Mouse (Mus musculus) stomach, embryonic 14.5 days (tissue): Measurements from ENCODE around the gene Tenm4. TPM values are rescaled to one million over a fixed set of nuclear protein-coding genes. Genes with fewer than 3 reads are reported as not detected.
"Not testable (repeated sequence)": the region's sequence is repeated elsewhere in the genome, so short reads cannot be mapped to it uniquely, and the experiment has no call there.

Experiments
- ATAC-seq: fragments of 200-750 bp; cut with Nextera tagmentation; 2 replicates; pipeline ENCODE4 v1.8.0; 2017; ENCODE audit warnings: low read depth, moderate TSS enrichment; ENCODE audit not compliant: insufficient number of reproducible peaks, insufficient read depth, low FRiP score
- H3K27ac ChIP-seq: fragments of 300-500 bp; sonication (generic); 2 replicates; pipeline ENCODE4 v1.5.1; 2014; ENCODE audit warnings: mild to moderate bottlenecking, low read length, moderate library complexity, mixed read lengths
- H3K27me3 ChIP-seq: fragments of 300-500 bp; sonication (generic); 2 replicates; pipeline ENCODE4 v1.6.1; 2014; ENCODE audit warnings: low read length, control low read depth, mixed read lengths; ENCODE audit not compliant: control insufficient read depth, insufficient read depth
- H3K36me3 ChIP-seq: fragments of 300-500 bp; sonication (generic); 2 replicates; pipeline ENCODE4 v1.6.1; 2014; ENCODE audit warnings: mild to moderate bottlenecking, control low read depth, low read length, moderate library complexity, mixed read lengths; ENCODE audit not compliant: control insufficient read depth, insufficient read depth
- H3K4me1 ChIP-seq: fragments of 300-500 bp; sonication (generic); 2 replicates; pipeline ENCODE4 v1.6.1; 2014; ENCODE audit warnings: low read length, control low read depth, mixed read lengths; ENCODE audit not compliant: control insufficient read depth, insufficient read depth
- H3K4me2 ChIP-seq: fragments of 300-500 bp; sonication (generic); replicated peaks from 2 replicates; pipeline ENCODE4 v1.6.1; 2014; ENCODE audit warnings: low read depth, low read length, control low read depth
- H3K4me3 ChIP-seq: fragments of 300-500 bp; sonication (generic); 2 replicates; pipeline ENCODE4 v1.5.1; 2014; ENCODE audit warnings: low read depth, low read length, control low read depth
- H3K9ac ChIP-seq: fragments of 300-500 bp; sonication (generic); replicated peaks from 2 replicates; pipeline ENCODE4 v1.6.1; 2014; ENCODE audit warnings: low read depth, mild to moderate bottlenecking, control low read depth, low read length, moderate library complexity, mixed read lengths
- H3K9me3 ChIP-seq: fragments of 300-500 bp; sonication (generic); 2 replicates; pipeline ENCODE4 v1.6.1; 2016; ENCODE audit warnings: low read depth, low read length, control low read depth; ENCODE audit not compliant: control insufficient read depth
- WGBS: fragments of 180-500 bp; shearing (Covaris S2); extraction: QIAGEN DNeasy Blood & Tissue Kit; methylation state at CpG from one replicate; pipeline ENCODE4 v1.1.7; 2014; 5-methylcytosine and 5-hydroxymethylcytosine counted together
- polyA plus RNA-seq: library from polyadenylated mRNA; unstranded; fragments of >200 nt; fragmentation: Nextera tagmentation; extraction: Ambion mirVana; gene quantifications from 2 replicates; pipeline ENCODE4 v1.2.1, GENCODE M21; 2014

The Tenm4 gene
- polyA plus RNA-seq, 1 experiment from 2014 or later, result 28.8 TPM

- Histone ChIP-seq H3K9ac (no peak overlapping the region), H3K27me3 (no peaks in the 10 kb centered on the region), H3K4me3 (no peak overlapping the region), H3K4me2 (no peak overlapping the region), H3K9me3 (no peaks in the 10 kb centered on the region), H3K4me1 (no peaks in the 10 kb centered on the region), H3K36me3 (no peaks in the 10 kb centered on the region), H3K27ac (no peak overlapping the region)
- no peak for ATAC-seq
- WGBS, result 33% methylated on average over 4 of the region's 5 CpGs
Observed at GRCm38 (mm10) chr7:96600381-96600941, 429.4 kb downstream of the Tenm4 start.

GRCm38 (mm10) chr7:96604091-96604745, 433.2 kb downstream of the Tenm4 start:
- Histone ChIP-seq H3K36me3 (no peaks in the 10 kb centered on the region), H3K4me2 (no peak overlapping the region), H3K27me3 (no peaks in the 10 kb centered on the region), H3K4me1 (no peaks in the 10 kb centered on the region), H3K4me3 (no peak overlapping the region), H3K27ac (no peak overlapping the region), H3K9ac (no peak overlapping the region), H3K9me3 (no peaks in the 10 kb centered on the region)
- WGBS, result 66% methylated on average over 3 of the region's 3 CpGs
- ATAC-seq, result no peak

- Histone ChIP-seq H3K27me3 (no peaks in the 10 kb centered on the region), H3K4me1 (0 out of 2 replicates have a peak, but pooled peaks cover 2% of the 10 kb centered on the region), H3K9me3 (no peaks in the 10 kb centered on the region), H3K36me3 (no peaks in the 10 kb centered on the region), H3K4me3 (no peak overlapping the region), H3K9ac (no peak overlapping the region), H3K27ac (no peak overlapping the region), H3K4me2 (no peak overlapping the region)
- 80% methylated on average over 2 of the region's 2 CpGs for WGBS
- no peak for ATAC-seq
Observed at GRCm38 (mm10) chr7:96605316-96605715, 434.3 kb downstream of the Tenm4 start.

GRCm38 (mm10) chr7:96609854-96610586, 439.0 kb downstream of the Tenm4 start:
- no peak overlapping the region for H3K4me2 ChIP-seq
- 44% methylated on average over 10 of the region's 10 CpGs for WGBS
- H3K9me3 ChIP-seq, result no peaks in the 10 kb centered on the region
- no peak overlapping the region for H3K4me3 ChIP-seq
- no peak overlapping the region for H3K9ac ChIP-seq
- no peaks in the 10 kb centered on the region for H3K36me3 ChIP-seq
- H3K27me3 ChIP-seq, result no peaks in the 10 kb centered on the region
- ATAC-seq, result no peak
- H3K4me1 ChIP-seq, result 0 out of 2 replicates have a peak, but pooled peaks cover 2% of the 10 kb centered on the region
- H3K27ac ChIP-seq, result no peak overlapping the region

- no peak overlapping the region for H3K4me3 ChIP-seq
- WGBS, result 62% methylated on average over 2 of the region's 2 CpGs
- H3K4me1 ChIP-seq, result no peaks in the 10 kb centered on the region
- H3K27ac ChIP-seq, result no peak overlapping the region
- no peaks in the 10 kb centered on the region for H3K27me3 ChIP-seq
- no peaks in the 10 kb centered on the region for H3K36me3 ChIP-seq
- no peaks in the 10 kb centered on the region for H3K9me3 ChIP-seq
- no peak overlapping the region for H3K4me2 ChIP-seq
- no peak for ATAC-seq
- no peak overlapping the region for H3K9ac ChIP-seq
Observed at GRCm38 (mm10) chr7:96617371-96617770, 446.3 kb downstream of the Tenm4 start.

GRCm38 (mm10) chr7:96619930-96620472, 449.0 kb downstream of the Tenm4 start:
- whole genome bisulfite sequencing, result 75% methylated on average over 4 of the region's 4 CpGs
- ATAC-seq, result no peak
- no peak overlapping the region for H3K9ac ChIP-seq
- H3K4me2 ChIP-seq, result no peak overlapping the region
- H3K4me3 ChIP-seq, result no peak overlapping the region
- no peaks in the 10 kb centered on the region for H3K36me3 ChIP-seq
- no peaks in the 10 kb centered on the region for H3K27me3 ChIP-seq
- no peaks in the 10 kb centered on the region for H3K9me3 ChIP-seq
- no peaks in the 10 kb centered on the region for H3K4me1 ChIP-seq
- H3K27ac ChIP-seq, result no peak overlapping the region

- Histone ChIP-seq H3K27me3 (no peaks in the 10 kb centered on the region), H3K4me2 (no peak overlapping the region), H3K27ac (no peak overlapping the region), H3K9ac (no peak overlapping the region), H3K4me3 (no peak overlapping the region), H3K9me3 (no peaks in the 10 kb centered on the region), H3K4me1 (no peaks in the 10 kb centered on the region), H3K36me3 (no peaks in the 10 kb centered on the region)
- no peak for ATAC-seq
- 77% methylated on average over 3 of the region's 3 CpGs for WGBS
Observed at GRCm38 (mm10) chr7:96626338-96626737, 455.3 kb downstream of the Tenm4 start.

- ATAC-seq, H3K4me2 ChIP-seq, H3K9ac ChIP-seq, H3K36me3 ChIP-seq, H3K27me3 ChIP-seq, H3K9me3 ChIP-seq, H3K27ac ChIP-seq, H3K4me3 ChIP-seq: not testable (repeated sequence)
- H3K4me1 ChIP-seq, result peaks cover 15% of the 10 kb centered on the region; the same call in 1 of the 2 replicates
- WGBS, result 92% methylated on average over 9 of the region's 9 CpGs
Observed at GRCm38 (mm10) chr7:96630551-96630950, 459.5 kb downstream of the Tenm4 start.
